Mouse (Mus musculus) ES-Bruce4 (cell line): ENCODE measurements at regions not wholly inside any gene's neighbourhood (a gene's known extent, or its start where the extent isn't known, plus 50 kb on each side); places are given as distances from the start of the nearest gene placed in this dataset.

Experiments used
- H3K27ac ChIP-seq: 2 replicates; pipeline ENCODE4 v1.5.1; 2012; ENCODE audit warnings: low read length, inconsistent platforms; ENCODE audit not compliant: insufficient read depth
- H3K27me3 ChIP-seq: 2 replicates; pipeline ENCODE4 v1.6.1; 2012; ENCODE audit warnings: mild to moderate bottlenecking, low read length, inconsistent platforms; ENCODE audit not compliant: control insufficient read depth, poor library complexity, insufficient read depth, severe bottlenecking
- H3K36me3 ChIP-seq: 2 replicates; pipeline ENCODE4 v1.6.1; 2012; ENCODE audit warnings: inconsistent platforms, mild to moderate bottlenecking, low read length, moderate library complexity; ENCODE audit not compliant: control insufficient read depth, poor library complexity, insufficient read depth, severe bottlenecking
- H3K4me1 ChIP-seq: one replicate; pipeline ENCODE4 v1.8.1; 2011; ENCODE audit warnings: low read length; ENCODE audit not compliant: control insufficient read depth, insufficient read depth
- H3K4me3 ChIP-seq: 2 replicates; pipeline ENCODE4 v1.5.1; 2011; ENCODE audit warnings: low read depth, mild to moderate bottlenecking, low read length
- H3K9ac ChIP-seq: 2 replicates; pipeline ENCODE4 v1.6.1; 2012; ENCODE audit warnings: low read depth, mild to moderate bottlenecking, inconsistent platforms; ENCODE audit not compliant: poor library complexity, severe bottlenecking
- H3K9me3 ChIP-seq: replicated peaks from 2 replicates; pipeline ENCODE4 v1.6.1; 2012; ENCODE audit warnings: mild to moderate bottlenecking, low read length, inconsistent platforms; ENCODE audit not compliant: control insufficient read depth, poor library complexity, insufficient read depth, severe bottlenecking
- CTCF ChIP-seq: IDR thresholded peaks from one replicate; pipeline ENCODE4 v1.8.1; 2011; ENCODE audit warnings: low read depth, low read length
- EP300 ChIP-seq: IDR thresholded peaks from 2 replicates; pipeline ENCODE4 v1.6.1; 2011; ENCODE audit warnings: low read depth, low read length; ENCODE audit not compliant: insufficient read depth
- POLR2A ChIP-seq: IDR thresholded peaks from one replicate; pipeline ENCODE4 v1.8.1; 2011; ENCODE audit warnings: low read length; ENCODE audit not compliant: insufficient read depth

DNA sequence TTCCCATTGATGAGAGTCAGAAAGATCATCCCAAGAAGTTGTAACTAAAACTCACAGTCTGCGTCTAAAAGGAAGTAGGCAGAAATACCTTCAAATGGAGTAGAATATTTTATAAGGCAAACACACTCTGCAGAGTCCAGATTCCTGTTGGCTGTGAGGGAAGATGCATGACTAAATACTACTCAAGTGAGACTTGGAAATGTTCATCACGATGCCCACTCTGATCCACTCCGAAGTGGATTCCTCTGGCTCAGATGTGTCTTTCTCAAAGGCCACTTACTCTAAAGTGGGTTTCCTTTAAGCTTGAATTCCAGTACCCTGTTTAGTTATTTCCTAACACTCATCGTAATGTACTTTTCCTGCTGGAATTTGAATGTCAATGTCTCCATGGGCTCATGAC lies 385.2 kb upstream of the Gm10131 start:
- Histone ChIP-seq H3K36me3 (no peaks in the 10 kb centered on the region), H3K4me3 (no peak overlapping the region), H3K4me1 (no peaks in the 10 kb centered on the region), H3K9me3 (no peaks in the 10 kb centered on the region), H3K27me3 (no peaks in the 10 kb centered on the region; the same call in 1 of the 2 replicates), H3K9ac (no peak overlapping the region), H3K27ac (no peak overlapping the region)
- TF ChIP-seq POLR2A (no peak), CTCF (no peak), EP300 (no peak)

DNA sequence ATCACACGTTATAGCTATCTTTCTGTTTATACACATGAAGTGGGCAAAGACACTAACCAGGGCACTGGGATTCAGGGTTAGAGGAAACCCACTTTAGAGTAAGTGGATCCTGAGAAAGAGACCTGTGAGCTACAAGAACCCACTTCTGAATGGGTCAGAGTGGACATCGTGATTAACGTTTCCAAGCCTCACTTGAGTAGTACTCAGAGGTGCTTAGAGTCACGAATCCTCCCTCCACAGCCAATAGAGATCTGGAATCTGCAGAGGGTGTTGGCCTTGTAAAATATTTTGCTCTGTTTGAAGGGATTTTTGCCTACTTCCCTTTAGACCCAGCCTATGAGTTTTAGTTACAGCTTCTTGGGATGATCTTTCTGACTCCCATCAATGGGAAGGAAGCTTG lies 384.4 kb upstream of the Gm10131 start:
- no peak overlapping the region for H3K9ac ChIP-seq
- H3K27me3 ChIP-seq = no peaks in the 10 kb centered on the region; the same call in 1 of the 2 replicates

DNA sequence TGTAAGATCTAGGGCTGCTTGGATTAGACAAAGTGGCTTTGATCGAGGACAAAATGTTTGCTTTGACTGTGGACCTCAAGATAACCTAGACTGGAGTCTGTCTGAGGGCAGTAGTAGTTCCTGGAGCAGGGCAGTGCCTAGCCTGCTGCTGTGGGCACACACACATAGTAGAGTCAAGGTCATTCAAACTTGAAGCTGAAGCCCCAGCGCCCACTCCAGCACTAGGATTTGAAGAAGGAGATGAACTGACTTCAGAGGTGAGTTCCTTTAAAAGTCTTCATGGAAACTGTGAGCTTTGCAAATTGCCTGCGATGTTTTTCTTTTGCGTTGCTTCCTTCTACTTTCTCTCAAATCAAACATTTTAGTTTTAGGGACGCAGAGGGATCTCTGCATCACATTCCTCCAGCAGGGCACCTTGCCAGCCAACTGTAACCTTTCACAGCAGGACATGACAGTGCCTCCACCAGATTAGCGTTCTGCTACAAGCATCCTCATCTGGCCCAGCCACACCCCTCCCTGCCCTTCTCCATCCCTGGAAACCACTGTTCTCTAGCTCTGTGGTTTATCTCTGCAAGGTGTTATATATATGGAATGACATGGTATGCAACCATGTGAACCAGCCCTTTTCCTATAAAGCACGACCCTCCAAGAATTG lies 377.3 kb upstream of the Gm10131 start:
- H3K9me3 ChIP-seq = no peaks in the 10 kb centered on the region
- no peak overlapping the region for H3K9ac ChIP-seq
- H3K4me1 ChIP-seq = no peaks in the 10 kb centered on the region
- H3K36me3 ChIP-seq = no peaks in the 10 kb centered on the region
- H3K4me3 ChIP-seq = no peak overlapping the region
- no peaks in the 10 kb centered on the region for H3K27me3 ChIP-seq
- TF ChIP-seq EP300 (no peak), CTCF (no peak), POLR2A (no peak)
- H3K27ac ChIP-seq = no peak overlapping the region

More for the DNA sequence above, 384.4 kb upstream of the Gm10131 start:
- H3K4me3 ChIP-seq = no peak overlapping the region
- H3K36me3 ChIP-seq = no peaks in the 10 kb centered on the region
- TF ChIP-seq EP300 (no peak), POLR2A (no peak), CTCF (no peak)
- no peaks in the 10 kb centered on the region for H3K4me1 ChIP-seq
- H3K9me3 ChIP-seq = no peaks in the 10 kb centered on the region
- no peak overlapping the region for H3K27ac ChIP-seq

DNA sequence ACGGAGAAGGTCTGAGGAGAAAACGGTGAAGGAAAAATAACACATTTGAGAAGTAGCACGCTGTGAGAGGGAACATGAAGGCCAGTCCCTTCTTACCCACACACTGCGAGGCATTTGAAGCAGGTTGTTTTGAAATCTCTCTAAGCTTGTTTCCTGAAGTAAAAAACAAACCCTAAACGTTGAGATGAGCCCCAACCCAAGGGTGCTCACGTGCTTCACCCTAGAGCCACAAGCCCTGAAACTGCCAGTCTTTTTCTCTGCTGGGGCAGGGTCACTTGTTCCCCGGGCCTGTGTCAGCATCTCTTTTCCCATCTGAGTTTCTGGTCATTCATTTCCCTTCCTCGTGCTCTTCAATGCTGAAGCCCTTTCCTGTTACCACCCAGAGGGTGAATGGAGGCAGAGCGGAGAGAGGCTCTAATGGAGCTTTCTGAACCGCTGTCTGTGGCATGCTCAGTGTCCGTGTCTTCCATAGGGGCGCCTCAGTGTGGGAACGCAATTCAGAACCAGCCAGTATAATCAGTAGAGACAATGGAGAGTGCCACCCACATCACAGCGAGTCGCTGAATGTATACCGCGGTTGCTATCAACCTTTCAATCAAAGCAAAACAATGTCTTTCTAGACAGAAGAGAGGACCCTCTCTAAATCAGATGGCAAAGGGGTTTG lies 375.0 kb upstream of the Gm10131 start:
- TF ChIP-seq EP300 (no peak), CTCF (no peak), POLR2A (no peak)
- Histone ChIP-seq H3K9me3 (no peaks in the 10 kb centered on the region), H3K27me3 (no peaks in the 10 kb centered on the region; the same call in 1 of the 2 replicates), H3K36me3 (no peaks in the 10 kb centered on the region), H3K27ac (no peak overlapping the region), H3K4me1 (no peaks in the 10 kb centered on the region), H3K9ac (no peak overlapping the region), H3K4me3 (no peak overlapping the region)

DNA sequence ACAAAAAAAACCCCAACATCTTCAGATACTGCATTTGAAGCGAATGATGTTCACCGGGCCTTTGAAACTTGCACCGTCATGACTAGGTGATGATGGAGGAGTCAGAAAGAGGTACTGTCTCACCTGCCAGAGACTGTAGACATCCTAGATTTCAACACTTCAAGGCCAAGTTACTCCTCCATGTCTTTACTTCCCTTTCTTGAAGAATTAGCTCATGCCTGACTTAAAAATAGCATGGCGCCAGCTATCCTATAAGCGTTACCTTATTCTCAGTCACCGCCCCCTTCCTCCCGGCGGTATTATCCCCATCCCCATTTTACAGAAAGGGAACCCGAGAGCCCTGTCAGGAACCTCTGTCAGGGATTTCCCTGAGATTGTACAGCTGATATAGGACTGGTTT lies 374.4 kb upstream of the Gm10131 start:
- Histone ChIP-seq H3K9ac (no peak overlapping the region), H3K27ac (no peak overlapping the region), H3K27me3 (no peaks in the 10 kb centered on the region; the same call in 1 of the 2 replicates), H3K4me1 (no peaks in the 10 kb centered on the region), H3K9me3 (no peaks in the 10 kb centered on the region), H3K4me3 (no peak overlapping the region), H3K36me3 (no peaks in the 10 kb centered on the region)
- TF ChIP-seq CTCF (no peak), POLR2A (no peak), EP300 (no peak)

DNA sequence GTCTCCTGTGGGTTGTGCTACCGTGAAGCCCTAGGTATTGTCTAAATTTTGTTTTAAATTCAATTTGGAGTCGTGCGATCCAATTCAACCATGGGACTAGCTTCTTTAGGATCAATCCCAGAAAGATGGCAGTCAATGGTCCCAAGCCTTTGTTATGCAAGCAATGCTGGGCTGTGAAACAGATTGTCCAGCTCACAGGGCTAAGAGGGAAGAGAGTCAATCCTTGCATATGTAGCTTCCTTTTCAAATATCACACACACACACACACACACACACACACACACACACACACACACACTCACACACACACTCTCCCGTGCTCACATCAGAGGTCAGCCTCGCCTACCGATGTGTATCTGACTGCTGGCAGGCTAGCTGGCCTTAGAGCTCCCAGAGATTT lies 373.8 kb upstream of the Gm10131 start:
- Histone ChIP-seq H3K27ac (no peak overlapping the region), H3K9ac (no peak overlapping the region), H3K36me3 (no peaks in the 10 kb centered on the region), H3K4me3 (no peak overlapping the region), H3K27me3 (no peaks in the 10 kb centered on the region; the same call in 1 of the 2 replicates), H3K9me3 (no peaks in the 10 kb centered on the region), H3K4me1 (no peaks in the 10 kb centered on the region)
- TF ChIP-seq CTCF = no peak
- TF ChIP-seq EP300 = no peak
- TF ChIP-seq POLR2A = no peak
